Mouse (Mus musculus) liver, postnatal 0 days (tissue): ENCODE measurements around the gene Klb. TPM values are rescaled to one million over a fixed set of nuclear protein-coding genes. Genes with fewer than 3 reads are reported as not detected.
A peak's percentile ranks its signal among the peaks of the same experiment; 100 is the strongest.

Experiments
- ATAC-seq: fragments of 200-750 bp; cut with Nextera tagmentation; 2 replicates; pipeline ENCODE4 v1.8.0; 2017; ENCODE audit warnings: mild to moderate bottlenecking, moderate library complexity
- DNase-seq: peaks from one replicate; pipeline ENCODE4 v3.0.0-alpha.2; 2016
- H3K27ac ChIP-seq: fragments of 300-500 bp; sonication (generic); 2 replicates; pipeline ENCODE4 v1.5.1; 2014; ENCODE audit warnings: antibody characterized with exemption, moderate library complexity, mild to moderate bottlenecking, low read depth
- H3K27me3 ChIP-seq: fragments of 300-500 bp; sonication (generic); 2 replicates; pipeline ENCODE4 v1.6.1; 2014; ENCODE audit warnings: low read length, control low read depth, mixed read lengths; ENCODE audit not compliant: insufficient read depth
- H3K36me3 ChIP-seq: fragments of 300-500 bp; sonication (generic); replicated peaks from 2 replicates; pipeline ENCODE4 v1.6.1; 2014; ENCODE audit warnings: mild to moderate bottlenecking, control low read depth, low read length, moderate library complexity, mixed read lengths; ENCODE audit not compliant: insufficient read depth
- H3K4me1 ChIP-seq: fragments of 300-500 bp; sonication (generic); 2 replicates; pipeline ENCODE4 v1.6.1; 2014; ENCODE audit warnings: antibody characterized with exemption, mild to moderate bottlenecking, control low read depth; ENCODE audit not compliant: insufficient read depth
- H3K4me2 ChIP-seq: fragments of 300-500 bp; sonication (generic); 2 replicates; pipeline ENCODE4 v1.6.1; 2014; ENCODE audit warnings: low read depth, mild to moderate bottlenecking, low read length, moderate library complexity, mixed read lengths
- H3K4me3 ChIP-seq: fragments of 300-500 bp; sonication (generic); 2 replicates; pipeline ENCODE4 v1.5.1; 2014; ENCODE audit warnings: low read depth, low read length
- H3K9ac ChIP-seq: fragments of 300-500 bp; sonication (generic); replicated peaks from 2 replicates; pipeline ENCODE4 v1.6.1; 2014; ENCODE audit warnings: mild to moderate bottlenecking, moderate library complexity
- H3K9me3 ChIP-seq: fragments of 300-500 bp; sonication (generic); 2 replicates; pipeline ENCODE4 v1.6.1; 2016; ENCODE audit warnings: mild to moderate bottlenecking, control low read depth, low read length, mixed read lengths
- CTCF ChIP-seq: sonication (generic); IDR thresholded peaks from 2 replicates; pipeline ENCODE4 v1.5.1; 2016; ENCODE audit warnings: antibody characterized with exemption, low read depth
- EP300 ChIP-seq: IDR thresholded peaks from 2 replicates; pipeline ENCODE4 v1.6.1; 2016; ENCODE audit warnings: antibody characterized with exemption, low read depth, mild to moderate bottlenecking
- WGBS: fragments of 180-500 bp; shearing (Covaris S2); extraction: QIAGEN DNeasy Blood & Tissue Kit; methylation state at CpG from one replicate; pipeline ENCODE4 v1.1.7; 2014; ENCODE audit not compliant: insufficient replicate concordance; 5-methylcytosine and 5-hydroxymethylcytosine counted together
- polyA plus RNA-seq: library from polyadenylated mRNA; unstranded; fragments of >200 nt; fragmentation: Nextera tagmentation; extraction: Ambion mirVana; gene quantifications from 2 replicates; pipeline ENCODE4 v1.2.1, GENCODE M21; 2015

The Klb gene
- polyA plus RNA-seq, 1 experiment from 2014 or later = 19.3 TPM

DNA sequence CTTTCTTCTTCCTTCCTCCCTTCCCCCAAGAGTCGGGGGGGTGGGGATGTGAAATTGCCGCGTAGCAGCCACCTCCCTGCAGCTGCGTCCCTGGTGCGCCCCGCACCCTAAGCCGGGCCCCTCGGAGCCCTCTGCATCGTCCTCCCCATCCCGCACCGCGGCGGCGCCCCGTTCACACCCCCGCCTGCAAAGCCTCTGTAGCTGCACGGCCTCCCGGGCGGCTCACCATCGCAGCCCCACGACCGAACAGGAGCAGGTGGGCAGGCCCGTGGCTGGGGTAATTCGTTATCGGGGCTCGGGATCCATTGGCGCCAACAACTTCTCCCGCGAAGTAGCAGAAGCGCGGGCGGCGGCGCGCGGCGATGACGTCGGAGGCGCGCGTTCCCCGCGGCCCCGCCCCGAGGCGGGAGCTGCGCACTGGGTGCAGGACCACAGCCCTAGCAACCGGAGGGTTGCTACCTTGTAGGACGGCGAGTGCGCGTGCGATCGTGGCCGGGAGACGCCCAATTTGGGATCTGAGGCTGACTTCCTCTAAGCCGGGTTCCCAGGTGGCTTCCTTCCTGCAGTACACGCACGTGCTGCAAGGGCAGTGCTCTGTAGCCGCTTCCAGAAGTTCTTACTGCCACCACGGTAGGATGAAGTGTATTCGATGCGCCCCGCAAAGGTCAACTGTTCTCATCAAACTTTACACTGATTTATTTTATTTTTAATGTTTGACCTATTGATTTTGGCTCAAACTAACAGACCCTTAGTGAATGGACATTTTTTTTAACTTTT lies 12.6 kb upstream of the Klb start, which contains the start of gene Rfc1:
Gene Rfc1 (minus strand): TSS at position 373 of the 777 bp plus-strand sequence.
- Histone ChIP-seq H3K9ac (peak within 1 kb of the TSS; percentile 81), H3K36me3 (no peaks in the 10 kb centered on the region; the same call in 1 of the 2 replicates), H3K27ac (peak within 1 kb of the TSS; percentile 72), H3K4me3 (peak within 1 kb of the TSS; percentile 83), H3K27me3 (no peaks in the 10 kb centered on the region), H3K4me2 (peak within 1 kb of the TSS; percentile 76), H3K9me3 (no peaks in the 10 kb centered on the region), H3K4me1 (no peaks in the 10 kb centered on the region)
- ATAC-seq (peak; percentile 94), DNase-seq (peak; percentile 92)
- under 1% methylated on average over 65 of the region's 65 CpGs for WGBS
- TF ChIP-seq CTCF = no peak
- TF ChIP-seq EP300 = no peak

DNA sequence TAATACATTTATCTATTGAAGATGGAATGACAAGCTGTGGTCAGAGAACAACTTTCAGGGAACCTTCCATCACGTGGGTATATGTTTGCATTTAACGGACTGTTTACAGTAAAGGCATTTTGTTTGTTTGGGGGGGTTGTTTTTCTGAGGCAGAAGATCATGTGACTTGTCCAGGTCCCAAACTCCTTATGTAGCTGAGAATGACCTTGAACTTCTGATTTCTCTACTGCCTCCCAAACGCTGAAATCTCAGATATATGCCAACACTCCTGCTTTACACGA lies 12.1 kb upstream of the Klb start:
- H3K9me3 ChIP-seq = no peaks in the 10 kb centered on the region
- H3K4me1 ChIP-seq = no peaks in the 10 kb centered on the region
- H3K27me3 ChIP-seq = no peaks in the 10 kb centered on the region
- H3K4me2 ChIP-seq = peak overlapping the region; percentile 76
- H3K36me3 ChIP-seq = no peaks in the 10 kb centered on the region; the same call in 1 of the 2 replicates
- 25% methylated on average over 4 of the region's 4 CpGs for WGBS
- no peak overlapping the region for H3K27ac ChIP-seq
- TF ChIP-seq EP300 (no peak), CTCF (no peak)
- H3K4me3 ChIP-seq = peak overlapping the region; percentile 83
- no peak overlapping the region for H3K9ac ChIP-seq
- ATAC-seq (no peak), DNase-seq (no peak)

DNA sequence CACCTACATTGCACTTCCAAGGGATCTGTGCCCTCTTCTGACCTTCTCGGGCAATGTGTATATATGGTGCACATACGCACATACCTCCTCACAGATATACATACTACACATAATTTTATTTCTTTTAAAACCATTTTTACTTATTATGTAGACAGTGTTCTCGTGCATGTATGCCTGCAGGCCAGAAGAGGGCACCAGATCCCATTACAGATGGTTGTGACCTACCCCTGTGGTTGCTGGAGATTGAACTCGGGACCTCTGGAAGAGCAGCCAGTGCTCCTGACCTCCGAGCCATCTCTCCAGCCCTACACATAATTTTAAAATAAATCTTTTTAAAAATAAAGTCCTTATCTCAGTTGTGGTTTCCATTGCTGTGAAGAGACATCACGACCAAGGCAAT lies 9.7 kb upstream of the Klb start:
- DNase-seq = no peak
- Histone ChIP-seq H3K27ac (no peak overlapping the region), H3K27me3 (no peaks in the 10 kb centered on the region), H3K36me3 (no peaks in the 10 kb centered on the region), H3K4me1 (no peaks in the 10 kb centered on the region), H3K4me2 (no peak overlapping the region), H3K4me3 (no peak overlapping the region), H3K9ac (no peak overlapping the region), H3K9me3 (no peaks in the 10 kb centered on the region)
- 64% methylated on average over 6 of the region's 6 CpGs for WGBS
- TF ChIP-seq EP300 = no peak
- peak; percentile 58 for TF ChIP-seq CTCF
- ATAC-seq = no peak

DNA sequence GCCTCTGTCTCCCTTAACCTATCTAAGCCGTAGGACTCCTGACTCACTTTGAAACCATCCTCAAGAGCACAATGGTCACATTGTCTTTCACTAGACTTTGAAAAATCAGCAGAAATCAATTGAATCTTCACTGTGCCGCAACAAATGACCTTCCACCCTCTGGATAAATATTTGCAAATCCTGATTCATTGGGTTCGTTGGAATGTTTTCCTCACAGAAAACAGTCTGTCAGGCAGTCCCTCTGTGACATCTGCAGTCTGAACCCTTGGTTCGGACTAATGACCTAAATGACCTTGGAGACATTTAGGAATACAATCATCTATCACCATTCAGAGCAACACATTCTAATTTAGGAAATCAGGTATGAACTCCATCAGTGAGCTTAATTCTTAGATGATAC lies 7.9 kb upstream of the Klb start:
- Histone ChIP-seq H3K27me3 (no peaks in the 10 kb centered on the region), H3K4me2 (no peak overlapping the region; the same call in 1 of the 2 replicates), H3K4me3 (no peak overlapping the region), H3K27ac (peak overlapping the region; percentile 57), H3K4me1 (no peaks in the 10 kb centered on the region), H3K9me3 (no peaks in the 10 kb centered on the region), H3K36me3 (no peaks in the 10 kb centered on the region), H3K9ac (no peak overlapping the region)
- DNase-seq (no peak), ATAC-seq (peak; percentile 72)
- no peak for TF ChIP-seq CTCF
- TF ChIP-seq EP300 = peak; percentile 52
- WGBS = 44% methylated on average over 4 of the region's 4 CpGs

DNA sequence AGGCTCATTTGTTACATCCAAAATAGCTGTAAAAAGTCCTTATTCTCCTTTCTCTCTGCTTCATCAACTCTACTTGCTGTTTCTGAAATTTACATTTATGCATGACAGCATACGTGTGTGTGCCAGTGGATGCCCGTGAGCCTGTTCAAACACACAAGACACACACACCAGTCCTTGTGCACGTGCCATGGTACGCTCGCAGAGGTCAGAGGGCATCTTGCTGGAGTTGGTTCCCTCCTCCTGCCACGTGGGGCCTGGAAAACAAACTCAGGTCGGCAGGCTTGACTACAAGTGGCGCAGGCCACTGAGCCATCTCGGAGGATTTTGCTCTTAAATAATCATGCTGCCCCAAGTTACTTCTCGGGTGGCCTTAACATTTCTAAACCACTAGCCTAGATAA lies 2.4 kb downstream of the Klb start:
- peak overlapping the region; percentile 68 for H3K9ac ChIP-seq
- peak overlapping the region; percentile 64 for H3K4me2 ChIP-seq
- H3K27me3 ChIP-seq = no peaks in the 10 kb centered on the region
- DNase-seq = peak; percentile 74
- peak overlapping the region; percentile 49 for H3K4me3 ChIP-seq
- ATAC-seq = peak; percentile 78
- 51% methylated on average over 10 of the region's 10 CpGs for WGBS
- no peaks in the 10 kb centered on the region for H3K36me3 ChIP-seq
- TF ChIP-seq EP300 = no peak
- no peak for TF ChIP-seq CTCF
- peaks cover 4% of the 10 kb centered on the region; the same call in 1 of the 2 replicates for H3K4me1 ChIP-seq
- H3K27ac ChIP-seq = peak overlapping the region; percentile 88
- no peaks in the 10 kb centered on the region for H3K9me3 ChIP-seq

DNA sequence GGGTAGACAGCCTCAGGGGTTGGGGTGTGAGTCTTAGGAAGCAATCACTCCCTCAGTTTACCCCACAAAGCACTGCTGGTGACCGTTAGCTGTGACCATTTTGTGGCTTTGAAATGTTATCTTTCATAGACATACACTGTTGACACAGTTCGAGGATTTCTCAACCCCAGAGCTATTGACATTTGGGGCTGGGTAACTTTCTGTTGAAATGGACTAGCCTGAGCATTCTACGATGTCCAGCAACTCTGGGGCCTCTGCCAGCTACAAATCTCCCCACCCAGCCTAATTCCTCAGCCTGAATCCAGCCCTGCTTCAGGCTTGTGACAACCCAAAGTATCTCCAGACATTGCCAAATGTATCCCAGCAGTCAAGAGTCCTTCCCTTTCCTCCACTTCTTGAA lies 6.0 kb downstream of the Klb start:
- H3K27me3 ChIP-seq = no peaks in the 10 kb centered on the region
- no peaks in the 10 kb centered on the region for H3K36me3 ChIP-seq
- H3K4me3 ChIP-seq = no peak overlapping the region
- peak overlapping the region; percentile 20; the same call in 1 of the 2 replicates for H3K4me2 ChIP-seq
- DNase-seq (peak; percentile 41), ATAC-seq (peak; percentile 53)
- peaks cover 4% of the 10 kb centered on the region; the same call in 1 of the 2 replicates for H3K4me1 ChIP-seq
- H3K27ac ChIP-seq = peak overlapping the region; percentile 2; the same call in 1 of the 2 replicates
- no peak for TF ChIP-seq CTCF
- TF ChIP-seq EP300 = no peak
- H3K9me3 ChIP-seq = no peaks in the 10 kb centered on the region
- H3K9ac ChIP-seq = no peak overlapping the region
- 30% methylated on average over 3 of the region's 3 CpGs for WGBS
